Mouse (Mus musculus) adipose tissue, adult 10 weeks (tissue): ENCODE measurements around the gene Cenpu. TPM values are rescaled to one million over a fixed set of nuclear protein-coding genes. Genes with fewer than 3 reads are reported as not detected.

ENCODE experiments used
- polyA plus RNA-seq: library from polyadenylated mRNA; stranded (reverse); fragments of 350-450 nt; fragmentation: Illumina TruSeq; extraction: RNeasy Lipid Tissue Mini Kit (QIAGEN cat#74804); gene quantifications from one replicate; pipeline ENCODE4 v1.2.3, GENCODE M21; 2014; ENCODE audit warnings: low read depth, low replicate concordance

The Cenpu gene
- polyA plus RNA-seq: 2.8 TPM

DNA sequence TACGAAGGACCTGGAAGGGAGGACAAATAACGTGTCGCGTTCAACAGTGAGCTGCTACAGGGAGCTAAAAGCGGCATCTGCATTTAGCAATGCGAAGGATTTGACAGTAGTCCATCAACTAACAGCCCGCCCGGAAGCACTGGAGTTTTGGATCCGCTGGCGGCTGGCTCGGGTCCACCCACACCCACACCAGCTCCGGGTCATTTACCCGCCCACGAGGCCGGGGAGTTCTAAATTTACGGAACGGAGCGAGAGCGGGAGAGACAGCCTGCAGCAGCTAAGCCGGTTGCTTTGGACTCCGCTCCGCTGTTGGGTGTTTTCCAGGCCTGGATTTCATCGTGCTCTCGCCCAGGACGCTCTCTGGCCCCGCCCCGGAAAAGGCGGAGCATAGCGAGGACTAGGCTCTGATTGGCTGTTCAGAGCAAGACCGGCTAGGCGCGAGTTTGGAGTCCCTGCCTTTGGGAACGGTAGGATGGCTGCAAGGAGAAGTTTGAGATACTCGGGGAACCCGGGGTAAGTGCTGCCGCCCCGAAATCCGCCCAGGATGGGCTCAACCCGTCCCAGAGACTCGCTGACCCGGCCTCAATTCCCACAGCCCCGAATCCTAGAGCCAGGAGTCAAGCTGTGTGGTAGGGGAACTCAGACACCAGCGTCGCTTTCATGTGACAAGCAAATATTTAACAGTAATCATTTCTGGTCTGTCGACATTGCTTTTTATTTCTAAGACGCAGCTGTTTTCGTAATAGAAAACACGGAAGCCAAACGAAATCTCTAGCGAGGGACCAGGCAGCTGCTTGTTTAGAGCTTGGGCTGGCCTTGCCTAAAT lies at the start of gene Cenpu:
TSS of gene Cenpu (plus strand) at position 414 of the 826 bp plus-strand sequence.

GRCm38 (mm10) chr8:46616879-46617689 lies 65.3 kb downstream of the Cenpu start, which contains the start of the genes Primpol and Casp3:
Primpol (minus strand) TSS chr8:46617212.
Casp3 (plus strand) TSS chr8:46617291.

Other genes with a start within 250 kb of the Cenpu start
- gene Acsl1, start 81.0 kb upstream of the Cenpu start, polyA plus RNA-seq: 320 TPM
- 10.3 TPM for gene Primpol, start 65.2 kb downstream of the Cenpu start, polyA plus RNA-seq
- 21.7 TPM for gene Casp3, start 65.3 kb downstream of the Cenpu start, polyA plus RNA-seq
- 25.4 TPM for gene Irf2, start 187.7 kb downstream of the Cenpu start, polyA plus RNA-seq